Mouse (Mus musculus): ENCODE results near the gene Plekha7.

- TF ChIP-seq CTCF (IDR thresholded peaks at IDR 0.05; ENCODE audit: extremely low read depth, insufficient read depth, insufficient read length, insufficient replicate concordance), result no peak
- no peak for TF ChIP-seq POLR2A (IDR thresholded peaks at IDR 0.05; ENCODE audit: low read depth, low read length)
These were observed 151.9 kb downstream of the Plekha7 start for GRCm38 (mm10) chr7:116156072-116156893.
